Mouse (Mus musculus) brain, embryonic 14.5 days (tissue): Measurements from ENCODE around the gene Swsap1.

Experiments used
- CTCF ChIP-seq: fragments of 200-500 bp; IDR thresholded peaks from 2 replicates; pipeline ENCODE4 v1.5.1; 2012; ENCODE audit warnings: inconsistent platforms, mild to moderate bottlenecking, moderate library complexity, borderline replicate concordance; ENCODE audit not compliant: insufficient read depth, insufficient read length; ENCODE audit errors: extremely low read depth
- POLR2A ChIP-seq: fragments of 200-500 bp; IDR thresholded peaks from 2 replicates; pipeline ENCODE4 v1.6.1; 2012; ENCODE audit warnings: mild to moderate bottlenecking, inconsistent platforms, borderline replicate concordance; ENCODE audit not compliant: poor library complexity, insufficient read depth, insufficient read length, severe bottlenecking; ENCODE audit errors: extremely low read depth

DNA sequence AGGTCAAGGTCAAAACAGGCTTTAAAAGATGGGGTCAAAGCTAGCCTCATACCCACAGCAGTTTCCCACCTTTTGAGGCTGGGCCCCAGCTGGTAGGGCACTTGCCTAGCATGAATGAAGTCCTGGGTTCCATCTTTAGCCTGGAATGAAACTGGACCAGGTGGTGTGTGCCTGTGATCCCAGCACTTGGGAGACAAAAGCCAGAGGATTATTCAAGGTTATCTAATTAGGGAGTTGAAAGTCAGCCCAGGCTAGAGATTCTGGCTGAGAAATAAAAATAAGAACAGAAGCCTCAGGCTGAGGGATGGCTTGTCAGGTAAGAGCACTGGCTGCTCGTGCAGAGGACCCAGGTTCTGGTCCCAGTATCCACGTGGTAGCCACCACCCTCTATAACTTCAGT lies 23.5 kb upstream of the Swsap1 start:
- TF ChIP-seq POLR2A (no peak), CTCF (no peak)
